Mouse (Mus musculus) spleen, postnatal 10 days (tissue): Measurements from ENCODE around the gene Zfp146.
"Not testable (repeated sequence)": the region's sequence is repeated elsewhere in the genome, so short reads cannot be mapped to it uniquely, and the experiment has no call there.

Experiments
- DNase-seq, 2 experiments: peaks; one replicate each; pipeline ENCODE4 v3.0.0; 2021 to 2022; ENCODE audit warnings: low spot score in 2 of 2

Zfp146 gene

DNA sequence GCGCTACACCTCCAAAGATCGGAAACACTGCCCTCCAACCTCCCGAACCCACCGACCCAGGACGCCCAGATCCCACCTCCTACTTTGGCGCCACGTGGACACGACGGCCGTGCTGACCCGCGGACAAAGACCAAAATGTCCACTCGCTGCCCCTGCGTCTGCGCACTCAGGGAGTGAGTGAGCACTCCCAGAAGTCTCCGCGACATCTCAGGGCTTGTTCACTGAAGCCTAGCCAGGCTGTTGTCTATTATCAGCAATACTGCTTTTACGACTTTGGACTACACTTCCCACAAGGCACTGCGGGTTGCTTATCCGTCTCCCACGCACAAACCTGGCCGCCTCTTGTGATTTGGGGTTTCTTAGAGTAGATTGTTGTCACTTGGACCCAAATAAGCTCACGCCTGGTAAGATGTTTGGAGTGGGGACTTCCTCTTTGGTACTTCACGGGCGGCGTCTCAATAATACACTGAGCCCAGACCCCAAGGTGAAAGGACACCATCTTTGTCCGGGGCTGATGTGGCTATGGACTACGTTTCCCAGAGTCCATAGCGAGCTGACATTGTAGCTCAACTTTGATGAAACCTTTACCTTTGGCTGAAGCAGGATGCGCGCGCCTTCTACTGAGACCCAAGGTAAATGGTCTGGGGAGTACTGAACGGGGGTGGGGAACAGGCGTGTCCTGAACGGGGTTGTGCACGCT lies at the start of gene Zfp146:
Gene Zfp146, minus strand, starts transcription at position 168 of the 700 bp plus-strand sequence.
- peak; percentile 93 to 97 for DNase-seq

GRCm38 (mm10) chr7:30217277-30217676 lies 47.7 kb upstream of the Zfp146 start:
- no peak for DNase-seq

- peak; percentile 42 to 87 for DNase-seq
Measured at GRCm38 (mm10) chr7:30216723-30217151, 47.2 kb upstream of the Zfp146 start.

DNA sequence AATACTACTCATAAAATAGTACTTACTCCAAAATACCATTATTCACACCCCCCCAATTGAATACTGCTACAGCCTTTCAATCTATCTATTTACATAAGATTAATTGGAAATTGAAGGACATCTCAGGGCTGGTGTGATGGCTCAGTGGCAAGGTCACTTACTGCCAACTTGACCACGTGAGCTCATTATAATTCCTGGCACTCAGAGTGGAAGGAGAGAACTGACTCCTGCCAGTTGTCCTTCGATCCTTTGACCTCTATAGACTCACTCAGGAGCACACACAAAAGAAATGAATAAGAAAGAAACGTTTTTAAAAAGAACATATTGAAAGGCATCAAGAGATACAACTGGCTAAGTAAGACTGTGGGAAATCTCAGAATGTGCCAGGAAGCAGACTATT lies 46.3 kb upstream of the Zfp146 start:
- DNase-seq, result no peak

DNA sequence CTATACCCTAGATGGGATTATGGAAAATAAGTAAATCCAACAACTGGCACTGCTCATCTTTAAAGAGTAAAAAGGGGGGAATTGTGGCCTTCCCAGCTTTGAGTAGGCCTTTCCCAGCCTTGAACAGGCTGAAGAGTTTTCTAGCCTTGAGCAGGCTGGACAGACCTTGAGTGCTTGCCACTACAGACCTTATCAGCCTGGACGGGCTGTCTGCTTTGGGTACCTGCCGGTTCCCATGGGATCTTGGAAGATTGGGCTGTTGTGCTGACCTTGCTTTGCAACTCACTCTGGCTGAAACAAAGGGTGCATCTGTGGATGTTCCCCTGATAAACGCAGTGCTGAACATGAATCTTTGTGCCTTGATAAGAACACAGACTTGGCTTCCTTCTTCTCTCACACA lies 44.3 kb upstream of the Zfp146 start:
- no peak for DNase-seq

DNA sequence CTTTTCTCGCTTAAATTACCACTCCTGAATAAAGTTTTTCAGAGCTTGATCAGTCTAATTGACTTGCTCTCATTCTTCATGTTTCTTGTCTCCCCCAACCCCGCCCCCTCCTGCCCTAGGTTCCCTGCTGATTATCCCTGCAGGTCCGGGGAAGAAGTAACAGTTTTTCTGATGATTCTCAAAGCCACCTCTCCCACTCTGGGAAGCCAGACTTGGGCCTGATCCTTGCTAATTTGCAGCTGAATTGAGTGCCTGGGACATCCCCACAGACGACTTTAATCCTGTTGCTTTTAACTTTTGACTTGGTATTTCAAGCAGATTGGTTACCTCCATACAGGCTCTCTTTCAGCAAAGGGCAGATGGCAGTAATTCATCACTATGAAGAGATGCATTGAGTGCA lies 41.5 kb upstream of the Zfp146 start:
- DNase-seq, result no peak

DNA sequence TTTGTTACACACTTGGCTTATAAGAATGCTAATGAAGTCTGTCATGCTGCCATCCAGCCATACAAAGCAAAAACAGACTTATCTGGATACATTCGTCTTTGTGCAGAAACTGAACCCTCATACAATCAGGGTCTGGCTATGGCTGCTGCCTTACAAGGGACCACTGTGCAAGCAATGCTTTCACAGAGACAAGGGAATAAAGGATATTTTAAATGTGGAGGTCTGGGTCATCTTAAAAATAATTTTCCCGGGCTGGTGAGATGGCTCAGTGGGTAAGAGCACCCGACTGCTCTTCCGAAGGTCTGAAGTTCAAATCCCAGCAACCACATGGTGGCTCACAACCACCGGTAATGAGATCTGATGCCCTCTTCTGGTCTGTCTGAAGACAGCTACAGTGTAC lies 36.8 kb upstream of the Zfp146 start:
- not testable (repeated sequence) for DNase-seq

DNA sequence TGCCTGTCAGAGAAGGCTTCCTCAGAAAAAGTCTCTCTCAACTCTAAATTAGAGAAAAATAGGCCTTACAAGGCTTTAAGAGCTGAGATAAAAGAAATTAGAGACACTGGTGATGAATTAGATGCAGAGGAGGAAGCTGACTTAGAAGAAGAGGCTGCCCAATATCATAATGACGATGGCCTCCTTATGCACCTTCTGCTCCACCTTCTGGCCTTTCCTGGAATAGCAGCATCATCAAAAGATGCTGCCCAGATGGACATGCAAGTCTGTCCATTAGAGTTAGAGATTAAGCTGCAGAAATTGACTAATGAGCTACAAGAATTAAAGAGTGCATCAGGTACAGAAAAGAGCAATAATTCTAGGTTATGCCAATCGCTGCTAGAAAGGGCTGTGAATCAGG lies 35.8 kb upstream of the Zfp146 start:
- peak; percentile 47 to 78 for DNase-seq

DNA sequence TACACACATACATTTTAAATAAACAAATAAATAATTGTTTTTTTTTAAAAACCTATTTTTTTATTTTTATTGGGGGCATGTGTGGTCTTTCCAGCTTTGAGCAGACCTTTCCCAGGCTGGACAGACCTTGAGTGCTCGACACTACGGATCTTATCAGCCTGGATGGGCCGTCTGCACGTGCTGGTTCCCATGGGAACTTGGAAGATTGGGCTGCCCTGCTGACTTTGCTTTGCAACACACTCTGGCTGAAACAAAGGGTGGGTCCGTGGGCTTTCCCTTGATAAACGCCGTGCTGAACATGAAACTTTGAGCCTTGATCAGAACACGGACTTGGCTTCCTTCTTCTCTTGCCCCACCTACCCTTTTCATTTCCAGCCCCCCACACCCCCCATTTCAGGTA lies 34.8 kb upstream of the Zfp146 start:
- no peak for DNase-seq

DNA sequence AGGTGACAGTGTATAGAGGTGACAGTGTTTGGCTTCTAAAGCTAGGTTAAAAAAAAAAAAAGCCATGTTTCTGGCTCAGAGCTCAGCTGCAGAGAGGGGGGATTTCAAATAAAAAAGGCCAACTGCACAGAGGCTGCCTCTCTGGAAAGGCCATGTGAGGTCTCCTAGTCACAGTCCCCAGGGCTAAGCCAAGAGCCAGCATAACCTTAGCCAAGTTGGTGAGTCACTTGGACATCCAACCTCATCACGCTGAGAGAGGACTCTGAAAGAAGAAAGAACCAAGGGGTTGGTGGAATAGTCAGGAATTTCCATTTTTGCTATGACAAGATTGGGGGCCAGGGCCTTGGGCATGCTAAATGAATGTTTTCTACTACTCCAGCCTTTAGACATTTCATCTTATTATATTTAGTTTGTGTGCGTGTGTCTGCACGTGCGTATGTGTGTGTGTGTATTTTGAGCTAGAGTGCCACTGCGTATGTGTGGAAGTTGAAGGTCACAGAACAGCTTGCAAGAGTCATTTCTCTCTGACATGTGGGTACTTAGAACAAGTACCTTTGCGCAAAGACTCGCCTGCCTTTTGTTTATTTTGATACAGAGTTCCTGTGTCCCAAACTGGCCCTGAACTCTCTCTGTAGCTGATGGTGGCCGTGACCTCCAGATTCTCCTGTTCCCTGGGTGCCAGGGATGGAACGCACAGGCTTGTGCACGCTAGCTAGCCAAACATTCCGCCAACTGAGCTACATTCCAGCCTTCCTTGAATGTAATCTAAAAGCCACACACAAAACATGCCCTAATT lies 33.5 kb upstream of the Zfp146 start:
- DNase-seq, result no peak

DNA sequence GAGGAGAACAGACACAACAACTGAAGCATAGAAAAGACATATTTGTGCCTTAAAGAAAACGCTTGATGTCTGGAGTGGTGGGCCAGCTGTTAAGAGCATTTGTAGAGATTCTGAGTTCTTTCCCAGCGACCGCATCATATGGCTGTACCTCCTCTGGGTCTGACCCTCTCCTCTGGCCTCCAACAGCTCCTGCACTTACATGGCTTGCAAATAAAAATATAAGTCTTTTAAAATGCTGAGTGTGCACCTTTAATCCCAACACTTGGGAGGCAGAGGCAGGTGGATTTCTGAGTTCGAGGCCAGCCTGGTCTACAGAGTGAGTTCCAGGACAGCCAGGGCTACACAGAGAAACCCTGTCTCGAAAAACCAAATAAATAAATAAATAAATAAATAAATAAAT lies 31.1 kb upstream of the Zfp146 start:
- DNase-seq, result not testable (repeated sequence)

DNA sequence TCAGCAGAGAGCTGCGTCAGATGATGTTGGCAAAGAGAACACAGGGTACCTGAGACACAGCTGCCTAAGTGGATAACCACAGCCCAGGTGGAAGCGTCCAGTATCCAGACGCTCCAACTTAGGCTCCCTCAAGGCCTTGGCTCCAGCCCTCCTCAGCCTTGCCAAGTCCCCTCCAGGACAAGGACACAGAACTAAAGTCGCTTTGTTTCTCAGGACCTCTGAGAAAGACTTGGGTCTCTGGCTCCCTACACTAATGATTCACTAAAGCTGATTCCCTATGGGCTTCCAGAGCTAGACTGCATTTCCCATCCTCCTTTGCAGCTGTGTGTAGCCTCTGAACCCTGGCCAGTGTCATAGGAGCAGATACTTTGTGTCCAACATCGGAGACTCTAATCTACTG lies 30.6 kb upstream of the Zfp146 start:
- DNase-seq, result no peak

DNA sequence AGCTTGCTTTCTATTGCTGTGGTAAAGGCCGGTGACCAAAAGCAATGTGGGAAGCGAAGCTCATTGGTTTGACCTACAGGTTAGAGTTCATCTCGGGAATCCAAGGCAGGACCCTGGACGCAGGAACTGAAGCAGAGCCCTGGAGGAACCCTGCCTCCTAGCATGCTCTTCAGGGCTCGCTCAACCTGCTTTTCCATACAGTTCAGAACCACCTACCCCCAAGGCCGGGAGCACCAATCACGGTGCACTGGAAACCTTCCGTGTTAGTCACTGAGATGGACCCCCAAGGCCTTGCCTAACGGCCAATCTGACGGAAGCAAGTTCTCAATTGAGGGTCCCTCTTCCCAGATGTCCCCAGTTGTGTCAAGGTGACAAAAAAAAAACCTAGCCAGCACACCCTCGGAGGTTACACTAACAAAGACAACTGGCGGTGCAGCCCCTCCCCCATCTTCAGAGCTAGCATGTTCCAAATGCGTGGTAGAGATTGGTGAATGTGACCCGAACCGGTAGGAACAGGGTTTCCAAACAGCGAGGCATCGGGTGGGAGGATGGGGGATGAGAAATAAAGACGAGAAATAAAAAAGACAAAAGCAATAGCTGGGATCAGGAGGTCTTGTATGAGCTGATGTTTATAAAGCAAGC lies 30.1 kb upstream of the Zfp146 start:
- DNase-seq, result no peak

DNA sequence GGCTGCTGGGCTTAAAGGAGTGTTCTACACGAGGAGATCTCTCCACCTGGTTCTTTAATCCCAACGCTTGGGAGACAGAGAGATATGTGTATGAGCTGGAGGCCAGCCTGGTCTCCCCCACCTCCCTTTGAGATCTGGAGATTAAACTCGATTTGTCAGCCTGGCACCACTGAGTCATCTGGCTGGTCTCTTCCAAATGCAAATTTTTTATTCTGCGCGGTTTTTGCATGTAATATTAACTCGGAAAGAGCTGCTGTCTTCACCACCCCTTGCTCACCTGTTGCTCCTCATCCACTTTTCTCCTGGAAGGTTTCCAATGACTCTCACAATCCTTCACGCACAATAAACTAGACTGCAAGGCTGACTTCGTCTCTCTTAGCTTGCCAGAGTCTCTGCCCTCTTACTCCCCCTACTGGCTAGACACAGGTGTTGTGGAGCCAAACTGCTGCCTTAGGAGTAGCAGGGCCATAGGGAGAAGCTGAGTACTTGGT lies 29.0 kb upstream of the Zfp146 start, which contains the start of gene Capns1:
Gene Capns1, minus strand, starts transcription at position 331 of the 491 bp plus-strand sequence.
- peak; percentile 28 to 70 for DNase-seq

GRCm38 (mm10) chr7:30197592-30198129 lies 28.1 kb upstream of the Zfp146 start:
- DNase-seq, result no peak

GRCm38 (mm10) chr7:30196171-30196570 lies 26.6 kb upstream of the Zfp146 start:
- no peak for DNase-seq

DNA sequence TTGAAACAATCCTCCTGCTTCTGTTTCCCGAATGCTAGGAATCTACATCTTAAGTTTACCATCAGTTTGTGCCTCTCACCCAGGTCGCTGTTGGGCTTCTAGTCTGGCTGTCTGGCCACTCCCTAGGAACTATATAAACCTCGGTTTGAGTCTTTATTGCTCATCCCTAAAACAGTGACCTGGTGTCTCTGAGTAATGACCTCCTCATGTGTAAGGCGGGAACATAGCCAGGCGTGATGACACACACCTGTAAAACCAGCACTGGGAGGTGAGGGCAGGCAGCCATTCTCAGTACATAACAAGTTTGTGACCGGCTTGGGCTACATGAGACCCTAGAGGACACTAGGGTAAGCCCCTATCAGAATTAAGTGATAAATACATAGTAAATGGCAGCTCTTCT lies 25.9 kb upstream of the Zfp146 start:
- no peak for DNase-seq

- DNase-seq, result peak; percentile 87 to 98
Measured at GRCm38 (mm10) chr7:30194884-30195283, 25.3 kb upstream of the Zfp146 start.

GRCm38 (mm10) chr7:30194101-30194831 lies 24.7 kb upstream of the Zfp146 start:
- peak; percentile 50 to 65 for DNase-seq

- peak; percentile 75 to 89 for DNase-seq
Measured at GRCm38 (mm10) chr7:30193581-30194100, 24.1 kb upstream of the Zfp146 start.

DNA sequence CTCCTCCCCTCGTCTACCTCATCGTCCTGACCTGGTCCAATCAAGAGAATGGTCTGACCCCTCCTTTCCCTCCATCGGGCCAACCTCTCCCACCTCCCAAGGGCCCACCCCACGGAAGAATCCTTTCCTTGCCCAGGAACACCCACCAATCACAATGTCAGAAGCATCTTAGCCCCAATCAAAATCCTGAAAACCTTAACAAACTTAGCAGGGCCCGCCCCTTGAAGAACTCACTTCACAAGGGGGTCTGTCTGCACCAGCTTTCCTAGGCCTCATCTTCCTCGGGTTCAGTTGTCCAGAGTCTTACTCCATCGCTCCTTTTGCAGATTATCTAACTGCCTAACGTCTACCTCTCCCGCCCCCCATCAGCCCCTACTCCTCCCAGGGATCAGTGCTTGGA lies 23.5 kb upstream of the Zfp146 start:
- DNase-seq, result no peak
